Mouse (Mus musculus) heart, embryonic 13.5 days (tissue): ENCODE results near the gene Rxfp2. TPM values are rescaled to one million over a fixed set of nuclear protein-coding genes. Genes with fewer than 3 reads are reported as not detected.

Source experiments
- ATAC-seq: fragments of 200-750 bp; cut with Nextera tagmentation; 2 replicates; pipeline ENCODE4 v1.8.0; 2017; ENCODE audit warnings: moderate TSS enrichment; ENCODE audit not compliant: insufficient number of reproducible peaks, low FRiP score, low TSS enrichment; ENCODE audit errors: extremely low read depth
- H3K27ac ChIP-seq: fragments of 300-500 bp; sonication (generic); replicated peaks from 2 replicates; pipeline ENCODE4 v1.5.1; 2015; ENCODE audit warnings: moderate library complexity, mild to moderate bottlenecking, inconsistent platforms
- H3K27me3 ChIP-seq: fragments of 300-500 bp; sonication (generic); replicated peaks from 2 replicates; pipeline ENCODE4 v1.6.1; 2015; ENCODE audit warnings: mild to moderate bottlenecking, inconsistent platforms
- H3K36me3 ChIP-seq: fragments of 300-500 bp; sonication (generic); 2 replicates; pipeline ENCODE4 v1.6.1; 2015; ENCODE audit warnings: mild to moderate bottlenecking, inconsistent platforms
- H3K4me1 ChIP-seq: fragments of 300-500 bp; sonication (generic); 2 replicates; pipeline ENCODE4 v1.6.1; 2015; ENCODE audit warnings: inconsistent platforms
- H3K4me2 ChIP-seq: fragments of 300-500 bp; sonication (generic); 2 replicates; pipeline ENCODE4 v1.6.1; 2015; ENCODE audit warnings: inconsistent platforms, mild to moderate bottlenecking, moderate library complexity
- H3K4me3 ChIP-seq: fragments of 300-500 bp; sonication (generic); 2 replicates; pipeline ENCODE4 v1.5.1; 2015; ENCODE audit warnings: moderate library complexity, mild to moderate bottlenecking, inconsistent platforms
- H3K9ac ChIP-seq: fragments of 300-500 bp; sonication (generic); 2 replicates; pipeline ENCODE4 v1.6.1; 2015; ENCODE audit warnings: inconsistent platforms, mild to moderate bottlenecking, moderate library complexity
- H3K9me3 ChIP-seq: fragments of 300-500 bp; sonication (generic); 2 replicates; pipeline ENCODE4 v1.6.1; 2016; ENCODE audit warnings: inconsistent platforms
- WGBS: fragments of 180-500 bp; shearing (Covaris S2); methylation state at CpG from one replicate; pipeline ENCODE4 v1.1.7; 2015; ENCODE audit warnings: mixed read lengths; 5-methylcytosine and 5-hydroxymethylcytosine counted together
- polyA plus RNA-seq: library from polyadenylated mRNA; unstranded; fragments of >200 nt; fragmentation: Nextera tagmentation; extraction: Ambion mirVana; gene quantifications from 2 replicates; pipeline ENCODE4 v1.2.1, GENCODE M21; 2015

The Rxfp2 gene
- polyA plus RNA-seq, 1 experiment from 2014 or later = 0.27 TPM

- Histone ChIP-seq H3K4me2 (no peak overlapping the region), H3K9me3 (peaks cover 4% of the 10 kb centered on the region; the same call in 1 of the 2 replicates), H3K9ac (no peak overlapping the region), H3K4me3 (no peak overlapping the region), H3K4me1 (no peaks in the 10 kb centered on the region), H3K27ac (no peak overlapping the region), H3K27me3 (no peaks in the 10 kb centered on the region), H3K36me3 (no peaks in the 10 kb centered on the region)
- no peak for ATAC-seq
- 67% methylated on average over 2 of the region's 2 CpGs for WGBS
These were observed 26.1 kb downstream of the Rxfp2 start for GRCm38 (mm10) chr5:150044533-150044932.

- no peak overlapping the region for H3K27ac ChIP-seq
- no peak for ATAC-seq
- H3K9ac ChIP-seq = no peak overlapping the region
- H3K4me2 ChIP-seq = no peak overlapping the region
- no peak overlapping the region for H3K4me3 ChIP-seq
- H3K27me3 ChIP-seq = no peaks in the 10 kb centered on the region
- H3K9me3 ChIP-seq = peaks cover 4% of the 10 kb centered on the region; the same call in 1 of the 2 replicates
- WGBS = 77% methylated on average over 15 of the region's 15 CpGs
- no peaks in the 10 kb centered on the region for H3K4me1 ChIP-seq
- H3K36me3 ChIP-seq = no peaks in the 10 kb centered on the region
These were observed 28.0 kb downstream of the Rxfp2 start for GRCm38 (mm10) chr5:150046438-150046837.

DNA sequence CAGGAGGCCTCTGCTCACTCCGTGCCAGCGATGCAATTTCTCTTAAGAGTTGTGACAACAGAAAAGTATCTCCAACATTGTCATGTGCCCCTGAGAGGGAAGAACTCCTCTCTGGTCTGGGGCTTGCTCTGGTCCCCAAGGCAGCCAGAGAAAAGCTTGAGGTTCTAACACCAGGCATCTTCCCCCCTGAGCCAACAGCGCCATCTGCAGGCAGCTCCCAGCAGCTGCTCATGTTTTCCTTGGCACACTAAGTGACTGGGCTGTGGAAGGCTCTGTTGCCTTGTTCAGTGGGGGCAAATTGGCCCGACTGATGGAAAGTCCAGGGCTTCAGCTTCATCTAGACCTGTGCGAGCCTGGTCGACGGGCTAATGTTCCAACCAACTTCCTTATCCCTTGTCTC lies 31.5 kb downstream of the Rxfp2 start:
- no peaks in the 10 kb centered on the region for H3K36me3 ChIP-seq
- no peak overlapping the region for H3K4me2 ChIP-seq
- no peak for ATAC-seq
- no peak overlapping the region for H3K27ac ChIP-seq
- no peak overlapping the region for H3K9ac ChIP-seq
- WGBS = 47% methylated on average over 7 of the region's 7 CpGs
- no peaks in the 10 kb centered on the region for H3K4me1 ChIP-seq
- no peaks in the 10 kb centered on the region for H3K9me3 ChIP-seq
- H3K4me3 ChIP-seq = no peak overlapping the region
- no peaks in the 10 kb centered on the region for H3K27me3 ChIP-seq

DNA sequence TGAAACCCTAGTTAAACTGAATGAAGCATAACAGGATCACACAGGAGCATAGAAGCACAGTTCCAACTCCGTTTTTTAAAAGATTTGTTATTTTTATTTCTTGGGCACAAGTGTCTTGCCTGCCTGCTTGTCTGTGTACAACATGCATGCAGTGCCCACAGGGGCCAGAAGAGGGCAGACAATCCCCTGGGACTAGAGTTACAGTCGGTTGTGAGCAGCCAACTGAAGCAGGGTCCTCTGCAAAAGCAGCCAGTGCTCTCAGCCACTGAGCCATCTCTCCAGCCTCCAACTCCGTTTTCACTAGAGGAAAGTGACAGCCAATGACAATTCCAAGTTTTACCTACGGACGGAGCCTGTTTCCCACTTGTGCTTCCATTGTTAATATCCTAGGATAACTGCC lies 33.4 kb downstream of the Rxfp2 start:
- H3K9me3 ChIP-seq = no peaks in the 10 kb centered on the region
- no peaks in the 10 kb centered on the region for H3K36me3 ChIP-seq
- no peak overlapping the region for H3K4me2 ChIP-seq
- H3K27ac ChIP-seq = no peak overlapping the region
- WGBS = 52% methylated on average over 5 of the region's 5 CpGs
- no peak overlapping the region for H3K9ac ChIP-seq
- H3K4me3 ChIP-seq = no peak overlapping the region
- H3K27me3 ChIP-seq = no peaks in the 10 kb centered on the region
- no peaks in the 10 kb centered on the region for H3K4me1 ChIP-seq
- no peak for ATAC-seq

DNA sequence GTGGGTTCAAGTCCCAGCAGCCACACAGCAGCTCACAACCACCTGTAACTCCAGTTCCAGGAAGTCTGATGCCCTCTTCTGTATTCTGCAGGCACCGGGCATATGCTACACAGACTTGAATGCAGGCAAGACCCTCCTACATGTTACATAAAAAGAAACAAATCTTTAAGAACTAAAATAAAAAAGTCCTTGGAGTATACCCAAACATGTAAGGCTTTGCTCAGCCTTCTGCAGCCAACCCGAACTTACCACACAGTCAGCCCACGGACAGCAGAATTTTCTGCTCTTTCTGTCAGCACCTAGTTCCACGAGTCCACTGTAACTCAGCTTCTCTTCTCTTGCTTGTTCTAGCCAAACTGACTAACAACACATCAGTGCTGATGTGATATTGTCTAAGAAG lies 34.8 kb downstream of the Rxfp2 start:
- no peak overlapping the region for H3K4me2 ChIP-seq
- H3K9ac ChIP-seq = no peak overlapping the region
- ATAC-seq = no peak
- no peak overlapping the region for H3K4me3 ChIP-seq
- no peaks in the 10 kb centered on the region for H3K4me1 ChIP-seq
- no peak overlapping the region for H3K27ac ChIP-seq
- H3K9me3 ChIP-seq = no peaks in the 10 kb centered on the region
- no peaks in the 10 kb centered on the region for H3K27me3 ChIP-seq
- WGBS = 74% methylated on average over 4 of the region's 4 CpGs
- H3K36me3 ChIP-seq = no peaks in the 10 kb centered on the region

- H3K27ac ChIP-seq = no peak overlapping the region
- H3K4me1 ChIP-seq = no peaks in the 10 kb centered on the region
- ATAC-seq = no peak
- H3K36me3 ChIP-seq = no peaks in the 10 kb centered on the region
- 84% methylated on average over 7 of the region's 7 CpGs for WGBS
- H3K27me3 ChIP-seq = no peaks in the 10 kb centered on the region
- H3K9ac ChIP-seq = no peak overlapping the region
- no peak overlapping the region for H3K4me2 ChIP-seq
- H3K9me3 ChIP-seq = peaks cover 5% of the 10 kb centered on the region; the same call in 1 of the 2 replicates
- H3K4me3 ChIP-seq = no peak overlapping the region
These were observed 35.5 kb downstream of the Rxfp2 start for GRCm38 (mm10) chr5:150053956-150054355.

- Histone ChIP-seq H3K36me3 (no peaks in the 10 kb centered on the region), H3K4me3 (no peak overlapping the region), H3K27ac (no peak overlapping the region), H3K9me3 (peaks cover 8% of the 10 kb centered on the region; the same call in 1 of the 2 replicates), H3K27me3 (no peaks in the 10 kb centered on the region), H3K9ac (no peak overlapping the region), H3K4me2 (no peak overlapping the region), H3K4me1 (no peaks in the 10 kb centered on the region)
- no peak for ATAC-seq
- WGBS = 80% methylated on average over 1 of the region's 1 CpGs
These were observed 36.8 kb downstream of the Rxfp2 start for GRCm38 (mm10) chr5:150055322-150055721.

DNA sequence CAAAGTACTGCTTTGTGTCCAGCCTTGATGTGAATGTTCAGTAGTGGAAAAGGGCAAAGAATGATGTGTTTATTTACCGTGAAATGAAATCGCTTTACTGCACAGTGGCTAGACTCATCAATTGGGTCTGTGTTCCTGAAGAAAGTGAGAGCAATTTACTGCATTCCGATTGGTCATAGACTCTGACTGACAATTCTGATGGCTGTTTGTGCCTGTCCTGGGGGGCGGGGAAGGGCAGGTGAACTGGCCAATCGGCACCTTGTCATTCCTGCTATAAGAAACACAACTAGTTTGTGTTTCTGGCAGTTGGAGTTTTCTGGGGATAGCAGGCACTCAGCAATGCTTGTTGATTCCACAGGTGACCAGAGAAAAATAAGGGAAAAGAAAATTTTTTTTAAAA lies 37.6 kb downstream of the Rxfp2 start:
- H3K4me3 ChIP-seq = no peak overlapping the region
- no peak for ATAC-seq
- H3K27me3 ChIP-seq = no peaks in the 10 kb centered on the region
- H3K36me3 ChIP-seq = no peaks in the 10 kb centered on the region
- 75% methylated on average over 5 of the region's 5 CpGs for WGBS
- H3K4me1 ChIP-seq = no peaks in the 10 kb centered on the region
- peaks cover 8% of the 10 kb centered on the region; the same call in 1 of the 2 replicates for H3K9me3 ChIP-seq
- H3K4me2 ChIP-seq = no peak overlapping the region
- H3K27ac ChIP-seq = no peak overlapping the region
- no peak overlapping the region for H3K9ac ChIP-seq

DNA sequence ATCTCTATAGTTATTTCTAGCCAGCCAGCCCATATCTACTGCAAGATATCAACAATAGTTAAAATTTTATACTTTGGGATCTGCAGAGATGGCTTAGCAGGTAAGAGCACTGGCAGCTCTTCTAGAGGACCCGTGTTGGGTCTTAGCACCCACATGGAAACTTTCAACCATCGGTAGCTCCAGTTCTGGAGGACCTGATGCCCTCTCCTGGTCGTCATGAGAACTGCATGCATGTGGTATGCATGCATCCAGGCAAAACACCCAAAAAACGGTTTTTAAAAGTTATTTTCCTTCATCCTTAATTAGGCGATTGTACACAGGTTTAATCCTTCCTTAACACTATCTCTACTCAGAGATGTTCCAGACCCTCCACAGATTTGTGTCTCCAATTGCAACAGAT lies 40.4 kb downstream of the Rxfp2 start:
- 72% methylated on average over 5 of the region's 5 CpGs for WGBS
- H3K27me3 ChIP-seq = no peaks in the 10 kb centered on the region
- H3K9ac ChIP-seq = no peak overlapping the region
- no peak overlapping the region for H3K4me3 ChIP-seq
- ATAC-seq = no peak
- H3K27ac ChIP-seq = no peak overlapping the region
- H3K9me3 ChIP-seq = peaks cover 8% of the 10 kb centered on the region; the same call in 1 of the 2 replicates
- no peaks in the 10 kb centered on the region for H3K4me1 ChIP-seq
- no peaks in the 10 kb centered on the region for H3K36me3 ChIP-seq
- H3K4me2 ChIP-seq = no peak overlapping the region

DNA sequence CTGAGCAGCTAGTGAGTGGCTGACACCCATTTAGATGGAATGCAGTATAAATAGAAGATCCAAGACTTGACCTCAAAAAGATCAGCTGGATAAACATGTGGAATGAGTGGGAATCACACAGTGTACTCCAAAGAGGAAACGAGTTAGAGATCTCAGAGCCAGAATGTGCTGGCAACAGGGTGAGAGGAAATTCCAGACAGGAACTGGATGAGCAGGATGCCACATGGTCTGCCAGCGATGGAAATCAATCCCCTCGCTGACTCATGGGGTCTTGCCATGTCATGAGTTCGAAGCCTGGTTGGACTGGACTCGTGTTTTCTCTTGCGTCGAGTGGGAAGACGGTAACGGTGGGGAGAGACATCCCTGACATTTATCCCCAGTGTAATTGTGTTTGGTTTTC lies 41.0 kb downstream of the Rxfp2 start:
- WGBS = 80% methylated on average over 9 of the region's 9 CpGs
- Histone ChIP-seq H3K36me3 (no peaks in the 10 kb centered on the region), H3K4me3 (no peak overlapping the region), H3K4me1 (no peaks in the 10 kb centered on the region), H3K27ac (no peak overlapping the region), H3K27me3 (no peaks in the 10 kb centered on the region), H3K9ac (no peak overlapping the region), H3K9me3 (peaks cover 8% of the 10 kb centered on the region; the same call in 1 of the 2 replicates), H3K4me2 (no peak overlapping the region)
- ATAC-seq = no peak

DNA sequence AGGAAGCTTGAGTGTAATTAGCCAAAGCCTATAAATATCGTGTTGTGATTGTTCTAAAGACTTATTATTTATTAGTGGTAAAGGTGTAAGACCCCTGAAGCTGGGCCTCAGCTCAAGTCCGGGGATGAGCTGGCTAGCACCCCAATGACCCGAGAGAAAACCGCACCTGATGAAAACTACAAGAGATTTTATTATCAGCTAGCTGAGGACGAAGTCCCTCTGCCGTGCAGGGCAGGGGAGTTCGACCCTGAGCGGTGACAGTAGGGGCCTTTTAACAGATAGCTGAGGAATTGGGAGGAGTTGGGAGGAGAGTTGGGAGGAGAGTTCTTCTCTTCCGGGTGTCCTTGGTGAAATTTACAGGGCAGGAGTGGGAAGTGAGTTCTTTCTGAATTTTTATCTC lies 42.6 kb downstream of the Rxfp2 start:
- Histone ChIP-seq H3K27ac (no peak overlapping the region), H3K27me3 (no peaks in the 10 kb centered on the region), H3K4me3 (no peak overlapping the region), H3K4me2 (no peak overlapping the region), H3K9ac (no peak overlapping the region), H3K4me1 (no peaks in the 10 kb centered on the region), H3K36me3 (no peaks in the 10 kb centered on the region), H3K9me3 (peaks cover 8% of the 10 kb centered on the region; the same call in 1 of the 2 replicates)
- no peak for ATAC-seq
- 62% methylated on average over 9 of the region's 9 CpGs for WGBS

DNA sequence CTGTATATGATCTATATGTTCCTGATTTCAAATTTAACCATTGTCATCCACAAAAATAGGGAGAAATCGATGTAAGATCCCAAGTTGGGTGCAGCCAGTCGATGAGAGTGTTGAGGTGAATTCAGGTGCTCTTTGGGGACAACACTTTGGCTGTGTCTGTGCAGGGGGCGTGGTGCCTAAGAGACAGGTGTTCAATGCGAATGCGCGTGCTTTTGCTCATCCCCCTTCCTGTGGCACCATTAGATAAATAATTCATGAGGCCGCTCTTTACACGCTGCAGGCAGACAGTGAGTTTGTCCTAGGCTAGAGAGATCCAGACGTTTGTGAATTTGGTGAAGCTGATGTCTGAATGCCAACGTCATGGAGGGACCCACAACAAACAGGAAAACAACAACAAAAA lies 45.8 kb downstream of the Rxfp2 start:
- Histone ChIP-seq H3K36me3 (no peaks in the 10 kb centered on the region), H3K4me1 (no peaks in the 10 kb centered on the region), H3K4me3 (no peak overlapping the region), H3K9ac (no peak overlapping the region), H3K4me2 (no peak overlapping the region), H3K27ac (no peak overlapping the region), H3K27me3 (no peaks in the 10 kb centered on the region), H3K9me3 (no peaks in the 10 kb centered on the region)
- 68% methylated on average over 10 of the region's 10 CpGs for WGBS
- ATAC-seq = no peak
